Mouse (Mus musculus): ENCODE measurements around the gene Mical1. TPM values are rescaled to one million over a fixed set of nuclear protein-coding genes. Genes with fewer than 3 reads are reported as not detected.

Gene Mical1
- polyA plus RNA-seq, 1 experiment: 11.7 TPM

- H3K9me3 ChIP-seq (replicated peaks; ENCODE audit: control insufficient read depth, insufficient read depth, low read length, poor library complexity, severe bottlenecking): no peaks in the 10 kb centered on the region
- peak within 1 kb of the TSS; percentile 95 for H3K27ac ChIP-seq (ENCODE audit: insufficient read depth, low read length)
- TF ChIP-seq POLR2A (IDR thresholded peaks at IDR 0.05; ENCODE audit: insufficient read depth, low read length) (peak; percentile 76), EP300 (IDR thresholded peaks at IDR 0.05; ENCODE audit: insufficient read depth, low read depth, low read length) (0 out of 2 replicates have a peak, but pooled peaks have one; percentile 43), CTCF (IDR thresholded peaks at IDR 0.05; ENCODE audit: low read depth, low read length) (no peak)
- no peaks in the 10 kb centered on the region for H3K4me1 ChIP-seq (ENCODE audit: control insufficient read depth, insufficient read depth, low read length)
- no peaks in the 10 kb centered on the region; the same call in 1 of the 2 replicates for H3K36me3 ChIP-seq (ENCODE audit: control insufficient read depth, insufficient read depth, low read length, poor library complexity, severe bottlenecking)
- peak within 1 kb of the TSS; percentile 97 for H3K4me3 ChIP-seq (ENCODE audit: low read depth, low read length)
- no peaks in the 10 kb centered on the region for H3K27me3 ChIP-seq (ENCODE audit: control insufficient read depth, insufficient read depth, low read length, poor library complexity, severe bottlenecking)
- H3K9ac ChIP-seq (ENCODE audit: low read depth, poor library complexity, severe bottlenecking): peak within 1 kb of the TSS; percentile 91
Observed at GRCm38 (mm10) chr10:41450137-41450670, 25.9 kb upstream of the Mical1 start, which contains the start of gene Zbtb24. Zbtb24 (plus strand) TSS chr10:41450383.

- TF ChIP-seq EP300 (IDR thresholded peaks at IDR 0.05; ENCODE audit: insufficient read depth, low read depth, low read length) (no peak), POLR2A (IDR thresholded peaks at IDR 0.05; ENCODE audit: insufficient read depth, low read length) (no peak), CTCF (IDR thresholded peaks at IDR 0.05; ENCODE audit: low read depth, low read length) (no peak)
- peak overlapping the region; percentile 91 for H3K9ac ChIP-seq (ENCODE audit: low read depth, poor library complexity, severe bottlenecking)
- H3K36me3 ChIP-seq (ENCODE audit: control insufficient read depth, insufficient read depth, low read length, poor library complexity, severe bottlenecking): no peaks in the 10 kb centered on the region; the same call in 1 of the 2 replicates
- H3K4me1 ChIP-seq (ENCODE audit: control insufficient read depth, insufficient read depth, low read length): no peaks in the 10 kb centered on the region
- H3K9me3 ChIP-seq (replicated peaks; ENCODE audit: control insufficient read depth, insufficient read depth, low read length, poor library complexity, severe bottlenecking): no peaks in the 10 kb centered on the region
- no peak overlapping the region for H3K27ac ChIP-seq (ENCODE audit: insufficient read depth, low read length)
- no peaks in the 10 kb centered on the region for H3K27me3 ChIP-seq (ENCODE audit: control insufficient read depth, insufficient read depth, low read length, poor library complexity, severe bottlenecking)
- H3K4me3 ChIP-seq (ENCODE audit: low read depth, low read length): peak overlapping the region; percentile 93
Observed at GRCm38 (mm10) chr10:41450780-41451522, 25.2 kb upstream of the Mical1 start.

DNA sequence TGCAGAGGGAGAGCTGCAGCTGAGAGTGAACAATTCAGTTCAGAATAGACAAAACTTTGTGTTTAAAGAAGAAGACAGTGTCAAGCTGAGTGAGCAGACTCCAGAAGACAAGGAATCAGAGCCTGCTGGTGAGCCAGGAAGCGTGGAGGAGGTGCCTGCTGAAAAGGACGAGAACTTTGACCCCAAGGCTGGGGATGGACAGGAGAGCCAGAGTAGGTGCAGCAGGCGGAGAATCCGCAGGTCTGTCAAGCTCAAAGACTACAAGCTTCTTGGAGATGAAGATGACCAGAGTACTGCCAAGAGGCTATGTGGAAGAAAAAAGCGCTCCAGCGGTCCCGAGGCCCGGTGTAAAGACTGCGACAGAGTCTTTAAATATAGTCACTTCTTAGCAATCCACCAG lies 24.5 kb upstream of the Mical1 start:
- H3K4me3 ChIP-seq (ENCODE audit: low read depth, low read length): no peak overlapping the region
- H3K27ac ChIP-seq (ENCODE audit: insufficient read depth, low read length): no peak overlapping the region
- no peaks in the 10 kb centered on the region; the same call in 1 of the 2 replicates for H3K36me3 ChIP-seq (ENCODE audit: control insufficient read depth, insufficient read depth, low read length, poor library complexity, severe bottlenecking)
- H3K4me1 ChIP-seq (ENCODE audit: control insufficient read depth, insufficient read depth, low read length): no peaks in the 10 kb centered on the region
- no peaks in the 10 kb centered on the region for H3K9me3 ChIP-seq (replicated peaks; ENCODE audit: control insufficient read depth, insufficient read depth, low read length, poor library complexity, severe bottlenecking)
- H3K27me3 ChIP-seq (ENCODE audit: control insufficient read depth, insufficient read depth, low read length, poor library complexity, severe bottlenecking): no peaks in the 10 kb centered on the region
- TF ChIP-seq EP300 (IDR thresholded peaks at IDR 0.05; ENCODE audit: insufficient read depth, low read depth, low read length) (no peak), POLR2A (IDR thresholded peaks at IDR 0.05; ENCODE audit: insufficient read depth, low read length) (no peak), CTCF (IDR thresholded peaks at IDR 0.05; ENCODE audit: low read depth, low read length) (no peak)
- no peak overlapping the region for H3K9ac ChIP-seq (ENCODE audit: low read depth, poor library complexity, severe bottlenecking)

DNA sequence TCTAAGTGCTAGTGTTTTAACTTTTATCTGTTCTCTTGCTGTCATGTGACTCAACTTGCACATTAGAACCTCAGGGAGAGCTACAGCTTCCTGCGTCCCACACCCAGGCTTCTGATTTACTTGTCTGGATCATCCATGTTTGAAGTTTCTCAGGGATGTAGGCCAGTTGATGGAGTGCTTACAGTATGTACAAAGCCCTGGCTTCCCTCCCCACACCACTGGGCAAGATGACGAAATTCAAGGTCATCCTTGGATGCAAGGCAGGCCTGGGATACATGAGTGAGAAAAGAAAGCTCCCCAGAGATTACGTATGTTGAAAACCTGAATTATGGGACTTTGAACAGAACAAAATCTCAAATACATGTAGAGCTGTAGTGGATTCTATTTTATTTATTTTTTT lies 23.3 kb upstream of the Mical1 start:
- H3K36me3 ChIP-seq (ENCODE audit: control insufficient read depth, insufficient read depth, low read length, poor library complexity, severe bottlenecking): no peaks in the 10 kb centered on the region; the same call in 1 of the 2 replicates
- TF ChIP-seq POLR2A (IDR thresholded peaks at IDR 0.05; ENCODE audit: insufficient read depth, low read length) (no peak), EP300 (IDR thresholded peaks at IDR 0.05; ENCODE audit: insufficient read depth, low read depth, low read length) (no peak), CTCF (IDR thresholded peaks at IDR 0.05; ENCODE audit: low read depth, low read length) (no peak)

DNA sequence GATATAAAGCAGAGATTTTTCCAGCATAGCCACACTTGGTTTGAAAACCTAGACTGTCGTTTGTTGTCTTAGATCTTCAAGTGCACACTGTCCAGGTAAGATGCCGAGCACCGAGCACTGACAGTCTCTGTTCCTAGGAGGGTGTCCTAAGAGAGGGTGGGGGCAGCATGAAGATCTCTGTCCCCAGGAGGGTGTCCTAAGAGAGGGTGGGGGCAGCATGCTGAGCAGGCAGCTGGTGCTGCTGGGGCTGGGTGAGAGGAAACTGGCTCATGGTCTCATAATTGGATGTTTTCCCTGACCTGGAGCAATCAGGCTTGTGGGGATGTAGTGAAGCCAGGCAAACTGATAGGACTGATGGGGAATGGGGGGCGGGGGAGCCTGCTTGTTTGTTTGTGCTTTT lies 16.1 kb upstream of the Mical1 start:
- no peaks in the 10 kb centered on the region for H3K36me3 ChIP-seq (ENCODE audit: control insufficient read depth, insufficient read depth, low read length, poor library complexity, severe bottlenecking)

More for the DNA sequence above, 23.3 kb upstream of the Mical1 start:
- Histone ChIP-seq H3K27ac (ENCODE audit: insufficient read depth, low read length) (no peak overlapping the region), H3K9me3 (replicated peaks; ENCODE audit: control insufficient read depth, insufficient read depth, low read length, poor library complexity, severe bottlenecking) (no peaks in the 10 kb centered on the region), H3K9ac (ENCODE audit: low read depth, poor library complexity, severe bottlenecking) (no peak overlapping the region), H3K4me3 (ENCODE audit: low read depth, low read length) (no peak overlapping the region), H3K27me3 (ENCODE audit: control insufficient read depth, insufficient read depth, low read length, poor library complexity, severe bottlenecking) (no peaks in the 10 kb centered on the region), H3K4me1 (ENCODE audit: control insufficient read depth, insufficient read depth, low read length) (no peaks in the 10 kb centered on the region)

GRCm38 (mm10) chr10:41460501-41460900 lies 15.6 kb upstream of the Mical1 start:
- Histone ChIP-seq H3K27ac (ENCODE audit: insufficient read depth, low read length) (0 out of 2 replicates have a peak overlapping the region, but pooled peaks have one; percentile 12), H3K36me3 (ENCODE audit: control insufficient read depth, insufficient read depth, low read length, poor library complexity, severe bottlenecking) (no peaks in the 10 kb centered on the region), H3K4me1 (ENCODE audit: control insufficient read depth, insufficient read depth, low read length) (peaks cover 4% of the 10 kb centered on the region), H3K27me3 (ENCODE audit: control insufficient read depth, insufficient read depth, low read length, poor library complexity, severe bottlenecking) (no peaks in the 10 kb centered on the region), H3K9me3 (replicated peaks; ENCODE audit: control insufficient read depth, insufficient read depth, low read length, poor library complexity, severe bottlenecking) (no peaks in the 10 kb centered on the region), H3K9ac (ENCODE audit: low read depth, poor library complexity, severe bottlenecking) (no peak overlapping the region), H3K4me3 (ENCODE audit: low read depth, low read length) (no peak overlapping the region)
- TF ChIP-seq EP300 (IDR thresholded peaks at IDR 0.05; ENCODE audit: insufficient read depth, low read depth, low read length) (no peak), CTCF (IDR thresholded peaks at IDR 0.05; ENCODE audit: low read depth, low read length) (no peak), POLR2A (IDR thresholded peaks at IDR 0.05; ENCODE audit: insufficient read depth, low read length) (no peak)

More for the DNA sequence above, 16.1 kb upstream of the Mical1 start:
- Histone ChIP-seq H3K9me3 (replicated peaks; ENCODE audit: control insufficient read depth, insufficient read depth, low read length, poor library complexity, severe bottlenecking) (no peaks in the 10 kb centered on the region), H3K4me1 (ENCODE audit: control insufficient read depth, insufficient read depth, low read length) (peaks cover 4% of the 10 kb centered on the region), H3K4me3 (ENCODE audit: low read depth, low read length) (no peak overlapping the region), H3K27ac (ENCODE audit: insufficient read depth, low read length) (peak overlapping the region; percentile 15; the same call in 1 of the 2 replicates), H3K9ac (ENCODE audit: low read depth, poor library complexity, severe bottlenecking) (no peak overlapping the region), H3K27me3 (ENCODE audit: control insufficient read depth, insufficient read depth, low read length, poor library complexity, severe bottlenecking) (no peaks in the 10 kb centered on the region)
- no peak for TF ChIP-seq EP300 (IDR thresholded peaks at IDR 0.05; ENCODE audit: insufficient read depth, low read depth, low read length)
- TF ChIP-seq POLR2A (IDR thresholded peaks at IDR 0.05; ENCODE audit: insufficient read depth, low read length): no peak
- no peak for TF ChIP-seq CTCF (IDR thresholded peaks at IDR 0.05; ENCODE audit: low read depth, low read length)
